Mouse (Mus musculus) G1E (cell line): ENCODE data around the gene Ppip5k1. TPM values are rescaled to one million over a fixed set of nuclear protein-coding genes. Genes with fewer than 3 reads are reported as not detected.
A peak's percentile ranks its signal among the peaks of the same experiment; 100 is the strongest.

Experiments
- ATAC-seq: 2 replicates; pipeline ENCODE4 v1.8.0; 2016; ENCODE audit warnings: mild to moderate bottlenecking; ENCODE audit not compliant: insufficient number of reproducible peaks, poor library complexity, low FRiP score, severe bottlenecking; ENCODE audit errors: extremely low read depth
- DNase-seq: peaks from one replicate; pipeline ENCODE4 v3.0.0; 2012; ENCODE audit warnings: low spot score
- H3K27me3 ChIP-seq: 2 replicates; pipeline ENCODE4 v1.6.1; 2012; ENCODE audit warnings: mild to moderate bottlenecking, low read length, inconsistent platforms; ENCODE audit not compliant: insufficient read depth
- H3K36me3 ChIP-seq: replicated peaks from 2 replicates; pipeline ENCODE3; 2012; ENCODE audit warnings: mild to moderate bottlenecking, inconsistent platforms
- H3K4me1 ChIP-seq: 2 replicates; pipeline ENCODE4 v1.6.1; 2012; ENCODE audit warnings: low read depth, low read length, inconsistent platforms, mixed read lengths; ENCODE audit not compliant: insufficient read depth
- H3K4me3 ChIP-seq: 2 replicates; pipeline ENCODE4 v1.5.1; 2012; ENCODE audit warnings: low read depth, mild to moderate bottlenecking, inconsistent platforms, low read length, moderate library complexity, mixed read lengths
- H3K9me3 ChIP-seq: replicated peaks from 2 replicates; pipeline ENCODE4 v1.6.1; 2012; ENCODE audit warnings: inconsistent platforms
- CTCF ChIP-seq: IDR thresholded peaks from 2 replicates; pipeline ENCODE4 v1.5.1; 2012; ENCODE audit warnings: low read depth, low read length, inconsistent platforms, mixed read lengths
- GATA1 ChIP-seq: IDR thresholded peaks from 2 replicates; pipeline ENCODE4 v1.6.1; 2012; ENCODE audit warnings: borderline replicate concordance, low read length, inconsistent platforms, mixed read lengths
- GATA2 ChIP-seq: IDR thresholded peaks from 2 replicates; pipeline ENCODE4 v1.6.1; 2012; ENCODE audit warnings: low read depth, low read length, inconsistent platforms, borderline replicate concordance
- POLR2AphosphoS5 ChIP-seq: IDR thresholded peaks from 2 replicates; pipeline ENCODE4 v1.6.1; 2012; ENCODE audit warnings: low read depth, low read length, inconsistent platforms; ENCODE audit not compliant: insufficient replicate concordance
- TAL1 ChIP-seq: conservative IDR thresholded peaks from 2 replicates; pipeline ENCODE4 v1.6.1; 2012; ENCODE audit warnings: low read depth, low read length, inconsistent platforms, mixed read lengths
- polyA plus RNA-seq: library from polyadenylated mRNA; stranded (reverse); fragments of >175 nt; gene quantifications from 2 replicates; pipeline ENCODE4 v1.2.3, GENCODE M21; 2012
- total RNA-seq, 2 experiments: library from RNA; stranded (forward) in 1 of 2; stranded (reverse) in 1 of 2; fragments of 200-1000 nt in 1 of 2; fragments of >200 nt in 1 of 2; fragmentation: Nextera tagmentation in 1 of 2; gene quantifications; 2 replicates each; pipeline ENCODE4 v1.2.3; 2014 to 2017

The Ppip5k1 gene
- total and polyA plus RNA-seq, 3 experiments: 2.6 to 15.2 (median 11.3) TPM

DNA sequence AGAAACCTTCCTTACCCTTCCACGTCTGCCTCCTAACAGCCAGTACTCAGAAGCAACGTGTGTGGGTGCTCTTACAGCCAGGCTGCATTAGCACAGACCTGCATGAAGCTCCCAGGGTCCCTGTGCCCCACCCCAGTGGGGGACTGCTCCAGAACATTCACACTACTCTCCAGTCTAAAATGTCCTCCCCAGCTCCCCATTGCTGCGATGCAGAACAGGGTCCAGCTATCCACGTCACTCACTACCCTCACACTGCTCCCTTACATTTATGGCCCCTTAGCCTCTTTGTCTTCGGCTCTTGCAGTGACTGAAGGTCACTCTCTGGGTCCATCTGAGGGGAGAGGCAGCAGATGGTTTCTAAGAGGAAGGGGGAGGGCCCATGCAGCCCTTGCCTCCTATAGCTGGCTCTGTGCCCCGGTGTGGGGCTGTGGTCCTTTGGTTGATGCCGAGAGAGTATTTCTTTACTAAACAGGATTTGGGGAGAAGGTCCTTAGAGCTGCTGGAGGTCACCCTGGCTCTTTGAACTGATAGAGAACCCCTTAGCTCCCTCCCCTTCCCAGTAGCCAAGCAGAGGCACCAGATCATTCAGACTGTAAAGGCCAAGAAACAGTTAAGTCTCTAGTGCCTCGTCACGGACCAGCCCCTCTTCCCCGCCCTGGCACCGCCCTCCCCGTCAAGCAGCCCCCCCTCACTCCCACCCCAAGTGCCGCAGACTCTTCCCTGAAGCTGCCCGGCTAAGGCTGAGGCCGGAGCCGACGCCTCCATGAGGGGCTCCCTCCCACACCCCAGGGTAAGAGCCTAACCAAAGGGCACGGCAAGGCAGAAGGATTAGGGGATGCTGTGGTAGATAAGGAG is 60.2 kb downstream of the Ppip5k1 start:
- peak; percentile 53 for DNase-seq
- peak; percentile 38; the same call in 1 of the 2 replicates for ATAC-seq
- Histone ChIP-seq H3K9me3 (no peaks in the 10 kb centered on the region), H3K27me3 (peaks cover 60% of the 10 kb centered on the region), H3K4me1 (peaks cover 56% of the 10 kb centered on the region), H3K4me3 (peak overlapping the region; percentile 65), H3K36me3 (peaks cover 3% of the 10 kb centered on the region)
- TF ChIP-seq GATA1 (no peak), GATA2 (no peak), CTCF (no peak), TAL1 (no peak), POLR2AphosphoS5 (no peak)

DNA sequence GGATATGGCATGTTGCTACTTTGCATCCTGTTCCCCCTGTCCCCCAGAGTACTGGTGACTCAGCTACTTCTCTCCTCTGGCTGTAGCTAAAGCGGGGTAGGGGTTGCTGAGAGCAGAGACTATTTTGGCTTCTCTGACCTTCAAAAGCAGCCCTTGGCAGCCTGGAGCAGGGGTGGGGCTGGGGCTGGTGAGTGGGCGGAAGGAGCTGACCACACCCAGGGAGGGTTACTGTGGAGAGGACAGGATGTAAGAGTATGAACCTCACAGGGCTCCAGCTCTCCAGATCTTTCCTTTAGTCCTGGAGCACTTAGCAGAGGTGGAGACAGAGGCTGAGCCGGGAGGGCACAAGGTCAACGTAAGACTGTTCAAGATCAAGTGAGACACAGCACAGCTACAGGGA is 61.0 kb downstream of the Ppip5k1 start:
- H3K4me1 ChIP-seq: peaks cover 62% of the 10 kb centered on the region
- TF ChIP-seq POLR2AphosphoS5: no peak
- TF ChIP-seq GATA2: no peak
- no peak for TF ChIP-seq CTCF
- ATAC-seq (peak; percentile 43), DNase-seq (peak; percentile 55)
- H3K9me3 ChIP-seq: no peaks in the 10 kb centered on the region
- peak overlapping the region; percentile 65; the same call in 1 of the 2 replicates for H3K4me3 ChIP-seq
- H3K27me3 ChIP-seq: peaks cover 60% of the 10 kb centered on the region
- no peaks in the 10 kb centered on the region for H3K36me3 ChIP-seq

DNA sequence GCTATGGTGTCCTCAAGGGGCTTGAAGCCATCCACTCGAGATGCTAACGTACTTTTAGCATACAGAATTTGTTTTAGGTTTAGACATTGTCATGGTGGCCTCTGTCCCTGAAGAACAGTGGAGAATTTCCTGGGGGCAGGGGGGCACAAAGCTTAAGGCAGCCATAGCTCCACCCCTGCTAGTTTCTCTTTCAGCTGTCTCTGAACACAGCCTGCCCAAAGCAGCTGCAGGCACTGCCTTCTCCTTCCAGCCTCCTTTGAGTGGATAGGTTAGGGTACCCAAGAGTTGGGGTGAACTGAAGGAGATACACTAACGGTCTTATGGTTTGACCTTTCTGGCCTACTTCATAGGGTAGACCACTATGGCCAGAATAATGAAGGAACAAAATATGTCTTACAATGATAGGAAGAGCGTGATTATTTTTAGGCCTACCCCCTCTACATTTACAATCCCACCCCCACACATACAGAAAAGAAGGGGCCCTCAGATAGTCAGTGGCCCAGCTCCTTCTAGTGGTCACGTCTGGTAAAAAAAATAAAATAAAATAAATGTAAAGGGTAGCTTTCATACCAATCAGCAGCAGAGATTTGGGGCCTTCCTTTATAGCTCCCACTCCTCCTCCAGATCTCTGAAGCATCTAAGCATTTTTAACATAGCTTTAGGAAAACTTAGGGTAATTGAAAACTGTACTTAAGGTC is 62.7 kb downstream of the Ppip5k1 start:
- no peak for ATAC-seq
- Histone ChIP-seq H3K4me1 (peaks cover 57% of the 10 kb centered on the region), H3K4me3 (no peak overlapping the region), H3K9me3 (no peaks in the 10 kb centered on the region), H3K36me3 (no peaks in the 10 kb centered on the region), H3K27me3 (peaks cover 66% of the 10 kb centered on the region)
- TF ChIP-seq GATA1: no peak
- TF ChIP-seq TAL1: no peak
- no peak for TF ChIP-seq GATA2
- no peak for TF ChIP-seq CTCF
- no peak for TF ChIP-seq POLR2AphosphoS5
- no peak for DNase-seq

DNA sequence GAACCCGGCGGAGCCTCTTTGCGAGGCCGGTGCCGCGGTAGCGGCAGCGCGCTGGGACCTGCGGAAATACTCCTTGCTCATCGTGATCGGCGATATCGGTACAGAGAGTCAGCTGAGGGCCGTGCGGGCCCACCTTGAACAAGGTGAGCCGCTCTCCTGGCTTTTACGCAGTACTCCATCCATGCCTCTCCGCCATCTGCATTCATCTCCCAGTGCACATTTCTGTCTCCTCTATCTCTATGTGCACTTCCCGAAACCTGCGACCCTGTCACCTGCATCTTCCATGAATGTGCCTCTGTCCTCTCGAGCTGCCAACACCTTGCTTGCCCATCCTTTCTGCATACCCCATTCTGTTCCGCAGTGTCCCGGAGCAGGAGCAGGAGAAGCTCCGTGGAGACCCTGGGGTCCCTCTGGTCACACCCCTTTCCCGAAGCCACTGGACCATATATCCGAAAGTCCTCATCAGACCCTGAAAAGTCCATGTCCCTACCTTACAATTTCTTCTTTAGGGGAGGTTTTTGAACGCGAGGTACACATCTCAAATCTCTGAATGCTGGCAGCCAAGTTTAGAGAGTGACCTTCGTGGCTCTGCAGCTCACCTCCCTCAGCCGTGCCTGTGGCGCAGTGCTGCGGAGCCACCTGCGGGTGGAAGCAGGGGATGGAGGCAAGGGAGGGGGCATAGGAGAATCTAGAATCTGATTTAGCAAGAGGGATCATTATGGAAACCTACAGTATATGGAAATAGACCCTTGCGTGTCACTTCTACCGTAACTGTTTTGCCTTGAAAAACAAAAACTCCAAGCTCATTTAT is 65.3 kb downstream of the Ppip5k1 start:
- peak overlapping the region; percentile 70 for H3K4me3 ChIP-seq
- ATAC-seq (no peak), DNase-seq (no peak)
- H3K27me3 ChIP-seq: peaks cover 54% of the 10 kb centered on the region
- peaks cover 34% of the 10 kb centered on the region for H3K4me1 ChIP-seq
- no peaks in the 10 kb centered on the region for H3K36me3 ChIP-seq
- H3K9me3 ChIP-seq: no peaks in the 10 kb centered on the region
- TF ChIP-seq TAL1: no peak
- no peak for TF ChIP-seq POLR2AphosphoS5
- TF ChIP-seq GATA1: no peak
- no peak for TF ChIP-seq GATA2
- TF ChIP-seq CTCF: no peak

DNA sequence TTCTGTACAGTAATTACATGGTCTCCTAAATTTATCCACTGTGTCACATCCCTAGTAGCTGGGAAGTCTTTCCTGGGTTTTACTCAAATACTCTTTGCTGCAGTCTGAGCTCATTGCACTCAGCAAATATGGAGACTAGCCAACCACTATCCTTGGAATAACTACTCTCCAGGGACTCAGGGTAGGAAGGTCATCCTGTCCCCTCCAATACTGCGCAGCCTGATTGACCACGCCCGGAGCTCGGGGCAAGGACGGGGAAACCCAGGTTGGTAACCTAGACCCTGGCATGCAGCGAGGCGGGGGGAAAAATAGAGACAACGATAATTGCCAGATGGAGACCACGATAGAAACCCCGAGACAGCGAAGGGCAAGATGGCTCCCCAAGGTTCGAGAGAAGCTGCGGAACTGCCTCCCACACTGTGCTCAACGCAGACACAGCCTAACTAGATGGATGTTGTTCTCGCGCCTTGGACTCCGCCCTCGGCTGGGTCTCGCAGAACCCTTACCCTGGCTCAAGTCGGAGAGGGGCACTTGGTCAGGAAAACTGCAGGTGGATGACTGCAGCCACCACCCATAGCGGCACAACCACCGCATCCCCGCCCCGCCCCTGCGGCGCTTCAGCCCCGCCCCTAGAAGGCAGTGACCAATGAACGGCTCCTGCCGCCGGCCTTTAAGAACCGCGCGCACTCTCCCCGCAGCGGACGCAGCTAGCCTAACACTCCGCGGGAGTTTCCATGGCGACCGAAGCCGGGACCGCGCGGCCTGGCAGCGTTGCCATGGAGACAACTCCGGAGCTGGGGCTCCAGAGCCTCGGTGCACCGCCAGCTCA is 66.1 kb downstream of the Ppip5k1 start, which contains the start of gene Map1a:
TSS of gene Map1a (plus strand) at position 700 of the 829 bp plus-strand sequence.
- H3K27me3 ChIP-seq: peaks cover 51% of the 10 kb centered on the region
- H3K4me3 ChIP-seq: peak within 1 kb of the TSS; percentile 70
- H3K9me3 ChIP-seq: no peaks in the 10 kb centered on the region
- no peaks in the 10 kb centered on the region for H3K36me3 ChIP-seq
- no peak for TF ChIP-seq CTCF
- no peak for TF ChIP-seq GATA2
- no peak for TF ChIP-seq TAL1
- no peak for TF ChIP-seq GATA1
- TF ChIP-seq POLR2AphosphoS5: no peak
- ATAC-seq (peak; percentile 78), DNase-seq (peak; percentile 43)
- peaks cover 25% of the 10 kb centered on the region for H3K4me1 ChIP-seq

DNA sequence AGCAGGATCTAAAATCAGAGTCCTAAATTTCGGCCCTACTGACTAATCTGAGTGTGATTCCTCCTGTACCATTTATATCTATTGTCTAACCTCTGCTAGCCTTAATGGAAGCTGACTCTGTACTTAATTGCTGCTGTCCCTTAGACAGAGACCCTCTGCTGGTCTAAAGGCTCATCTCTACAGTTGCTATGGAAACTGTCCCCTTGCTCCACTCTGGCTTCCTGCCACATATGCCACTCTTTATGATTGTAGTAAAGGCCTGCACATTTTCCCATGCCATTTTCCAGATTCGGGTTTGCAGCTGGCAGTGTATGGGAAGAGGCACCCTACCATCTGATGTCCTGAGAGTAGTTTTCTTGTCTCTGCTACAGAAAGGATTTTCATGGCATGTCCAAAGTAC is 67.3 kb downstream of the Ppip5k1 start:
- DNase-seq: no peak
- peaks cover 59% of the 10 kb centered on the region for H3K27me3 ChIP-seq

More for the DNA sequence above, 67.3 kb downstream of the Ppip5k1 start:
- H3K9me3 ChIP-seq: no peaks in the 10 kb centered on the region
- no peaks in the 10 kb centered on the region for H3K36me3 ChIP-seq
- peaks cover 18% of the 10 kb centered on the region for H3K4me1 ChIP-seq
- no peak for TF ChIP-seq GATA1
- no peak for TF ChIP-seq TAL1
- no peak for TF ChIP-seq CTCF
- no peak for TF ChIP-seq POLR2AphosphoS5
- TF ChIP-seq GATA2: no peak
- ATAC-seq: no peak
- no peak overlapping the region for H3K4me3 ChIP-seq
